Mouse (Mus musculus) thymus, adult 2 months (tissue): ENCODE data around the gene Tmem232. TPM values are rescaled to one million over a fixed set of nuclear protein-coding genes. Genes with fewer than 3 reads are reported as not detected.
"Not testable (repeated sequence)": the region's sequence is repeated elsewhere in the genome, so short reads cannot be mapped to it uniquely, and the experiment has no call there.

Experiments
- DNase-seq: peaks from one replicate; pipeline ENCODE4 v3.0.0; 2021
- H3K27ac ChIP-seq: fragments of 200-500 bp; 2 replicates; pipeline ENCODE4 v1.5.1; 2012; ENCODE audit warnings: low read length, control low read depth; ENCODE audit not compliant: control insufficient read depth, insufficient read depth
- H3K27me3 ChIP-seq: fragments of 200-500 bp; 2 replicates; pipeline ENCODE4 v1.6.1; 2012; ENCODE audit warnings: mild to moderate bottlenecking, low read length, moderate library complexity, mixed read lengths; ENCODE audit not compliant: control insufficient read depth, insufficient read depth
- H3K36me3 ChIP-seq: fragments of 200-500 bp; 2 replicates; pipeline ENCODE4 v1.6.1; 2012; ENCODE audit warnings: mild to moderate bottlenecking, low read length, moderate library complexity; ENCODE audit not compliant: control insufficient read depth, insufficient read depth
- H3K4me1 ChIP-seq: fragments of 200-500 bp; replicated peaks from 2 replicates; pipeline ENCODE4 v1.6.1; 2012; ENCODE audit warnings: low read length; ENCODE audit not compliant: control insufficient read depth, insufficient read depth
- H3K4me3 ChIP-seq: fragments of 200-500 bp; 2 replicates; pipeline ENCODE4 v1.5.1; 2012; ENCODE audit warnings: mild to moderate bottlenecking, low read length, control low read depth, moderate library complexity; ENCODE audit not compliant: control insufficient read depth, insufficient read depth
- CTCF ChIP-seq: fragments of 200-500 bp; IDR thresholded peaks from 2 replicates; pipeline ENCODE4 v1.5.1; 2012; ENCODE audit warnings: mild to moderate bottlenecking, control low read depth, low read length, moderate library complexity, borderline replicate concordance; ENCODE audit not compliant: control insufficient read depth, poor library complexity, insufficient read depth; ENCODE audit errors: extremely low read depth
- POLR2A ChIP-seq: fragments of 200-500 bp; IDR thresholded peaks from 2 replicates; pipeline ENCODE4 v1.6.1; 2012; ENCODE audit warnings: mild to moderate bottlenecking, low read length, control low read depth, moderate library complexity; ENCODE audit not compliant: control insufficient read depth, poor library complexity, insufficient read depth; ENCODE audit errors: extremely low read depth
- WGBS: fragments of 180-500 bp; shearing (Covaris S2); methylation state at CpG from one replicate; pipeline ENCODE4 v1.1.7; 2018; 5-methylcytosine and 5-hydroxymethylcytosine counted together
- polyA plus RNA-seq: library from polyadenylated mRNA; depleted of rRNA; stranded (reverse); fragments of >200 nt; gene quantifications from 2 replicates; pipeline ENCODE4 v1.2.3, GENCODE M21; 2012

Gene Tmem232
- polyA plus RNA-seq, 1 experiment: not detected

DNA sequence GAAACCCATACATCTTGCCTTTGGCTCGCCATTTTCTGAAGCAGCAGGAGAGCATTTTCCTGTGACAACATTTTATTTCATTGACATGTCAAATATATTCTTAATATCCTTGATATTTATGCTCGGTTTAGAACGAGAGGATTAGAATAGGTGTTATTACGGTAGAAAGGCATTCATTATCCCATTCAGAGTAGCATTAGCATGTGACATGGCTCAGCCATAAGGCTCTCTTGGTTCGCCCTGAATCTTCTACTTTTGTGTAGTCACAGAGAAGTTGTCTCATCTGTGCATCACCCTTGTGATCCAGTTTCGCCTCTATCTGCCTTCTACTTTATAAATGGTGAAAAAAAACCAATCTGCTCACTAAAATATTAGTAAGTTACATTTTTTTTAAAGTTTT lies 220.0 kb downstream of the Tmem232 start:
- 93% methylated on average over 6 of the region's 6 CpGs for WGBS

GRCm38 (mm10) chr17:65299946-65300345 lies 240.6 kb downstream of the Tmem232 start:
- H3K4me1 ChIP-seq: no peaks in the 10 kb centered on the region
- no peaks in the 10 kb centered on the region for H3K36me3 ChIP-seq
- H3K4me3 ChIP-seq: no peak overlapping the region
- no peak for TF ChIP-seq CTCF
- no peak overlapping the region for H3K27ac ChIP-seq
- H3K27me3 ChIP-seq: no peaks in the 10 kb centered on the region
- no peak for DNase-seq

More for the DNA sequence above, 220.0 kb downstream of the Tmem232 start:
- DNase-seq: no peak
- Histone ChIP-seq H3K27ac (no peak overlapping the region), H3K4me3 (no peak overlapping the region), H3K36me3 (no peaks in the 10 kb centered on the region), H3K4me1 (no peaks in the 10 kb centered on the region), H3K27me3 (no peaks in the 10 kb centered on the region)
- TF ChIP-seq POLR2A: no peak
- TF ChIP-seq CTCF: no peak

GRCm38 (mm10) chr17:65297831-65298230 lies 242.8 kb downstream of the Tmem232 start:
- Histone ChIP-seq H3K27me3 (no peaks in the 10 kb centered on the region), H3K4me1 (no peaks in the 10 kb centered on the region), H3K27ac (no peak overlapping the region), H3K4me3 (no peak overlapping the region), H3K36me3 (no peaks in the 10 kb centered on the region)
- DNase-seq: no peak
- WGBS: 92% methylated on average over 5 of the region's 5 CpGs
- TF ChIP-seq POLR2A (no peak), CTCF (no peak)

GRCm38 (mm10) chr17:65252160-65252559 lies 288.4 kb downstream of the Tmem232 start:
- Histone ChIP-seq H3K36me3 (no peaks in the 10 kb centered on the region), H3K4me1 (no peaks in the 10 kb centered on the region), H3K4me3 (no peak overlapping the region), H3K27me3 (no peaks in the 10 kb centered on the region), H3K27ac (no peak overlapping the region)
- 79% methylated on average over 2 of the region's 2 CpGs for WGBS
- no peak for DNase-seq
- TF ChIP-seq POLR2A (no peak), CTCF (no peak)

DNA sequence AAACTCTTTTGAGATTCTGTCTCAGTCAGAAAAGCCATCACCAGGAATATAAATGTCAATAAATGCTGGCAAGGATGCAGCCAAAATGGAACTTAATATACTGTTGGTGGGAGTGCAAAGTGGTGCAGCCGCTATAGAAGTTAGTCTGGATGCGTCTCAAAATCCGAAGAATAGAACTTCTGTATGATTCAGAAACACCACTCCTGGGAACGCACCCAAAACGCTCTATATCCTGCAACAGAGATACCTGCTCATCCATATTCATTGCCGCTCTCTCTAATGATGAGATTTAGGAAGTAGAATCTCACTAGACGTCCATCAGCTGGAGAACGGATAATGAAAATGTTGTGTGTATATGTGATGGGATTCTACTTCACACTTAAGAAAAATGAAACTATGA lies 290.3 kb downstream of the Tmem232 start:
- no peaks in the 10 kb centered on the region for H3K4me1 ChIP-seq
- H3K36me3 ChIP-seq: no peaks in the 10 kb centered on the region
- no peak for DNase-seq
- 96% methylated on average over 8 of the region's 8 CpGs for WGBS
- TF ChIP-seq POLR2A (no peak), CTCF (no peak)
- H3K27me3 ChIP-seq: no peaks in the 10 kb centered on the region
- no peak overlapping the region for H3K27ac ChIP-seq
- no peak overlapping the region for H3K4me3 ChIP-seq

- TF ChIP-seq POLR2A (no peak), CTCF (no peak)
- WGBS: 95% methylated on average over 5 of the region's 5 CpGs
- Histone ChIP-seq H3K4me1 (no peaks in the 10 kb centered on the region), H3K27me3 (no peaks in the 10 kb centered on the region), H3K36me3 (no peaks in the 10 kb centered on the region), H3K4me3 (no peak overlapping the region), H3K27ac (no peak overlapping the region)
- DNase-seq: no peak
Observed at GRCm38 (mm10) chr17:65243716-65244115, 296.9 kb downstream of the Tmem232 start.

DNA sequence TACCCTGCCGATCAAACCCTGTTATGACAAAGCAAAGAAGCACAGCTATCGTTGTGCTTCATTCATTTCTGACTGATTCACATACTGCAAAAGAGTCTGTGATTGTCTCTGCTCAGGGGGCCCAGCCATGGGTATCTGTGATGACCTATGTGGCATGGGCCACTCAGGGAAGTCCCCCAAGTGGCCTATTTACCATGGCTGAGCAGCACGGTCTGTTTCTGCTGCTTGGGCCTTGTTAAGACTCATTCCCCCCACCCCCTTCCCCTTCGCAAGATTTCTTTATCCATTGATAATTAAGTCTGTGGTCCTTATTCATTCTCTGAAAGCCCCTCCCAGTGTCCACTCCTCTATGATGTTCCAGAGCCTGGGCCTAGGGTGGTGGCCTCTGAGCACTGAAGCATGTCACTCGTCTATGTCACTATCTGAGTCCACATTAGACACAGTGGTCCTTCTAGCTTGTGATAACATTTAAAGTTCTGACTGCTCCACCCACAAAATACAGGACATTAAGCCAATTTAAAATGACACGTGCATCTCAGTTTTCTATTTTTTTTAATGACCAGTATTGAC lies 315.1 kb downstream of the Tmem232 start:
- Histone ChIP-seq H3K4me3 (no peak overlapping the region), H3K27me3 (no peaks in the 10 kb centered on the region), H3K4me1 (no peaks in the 10 kb centered on the region), H3K36me3 (no peaks in the 10 kb centered on the region), H3K27ac (no peak overlapping the region)
- no peak for TF ChIP-seq CTCF
- TF ChIP-seq POLR2A: no peak
- no peak for DNase-seq
- WGBS: 90% methylated on average over 6 of the region's 6 CpGs

DNA sequence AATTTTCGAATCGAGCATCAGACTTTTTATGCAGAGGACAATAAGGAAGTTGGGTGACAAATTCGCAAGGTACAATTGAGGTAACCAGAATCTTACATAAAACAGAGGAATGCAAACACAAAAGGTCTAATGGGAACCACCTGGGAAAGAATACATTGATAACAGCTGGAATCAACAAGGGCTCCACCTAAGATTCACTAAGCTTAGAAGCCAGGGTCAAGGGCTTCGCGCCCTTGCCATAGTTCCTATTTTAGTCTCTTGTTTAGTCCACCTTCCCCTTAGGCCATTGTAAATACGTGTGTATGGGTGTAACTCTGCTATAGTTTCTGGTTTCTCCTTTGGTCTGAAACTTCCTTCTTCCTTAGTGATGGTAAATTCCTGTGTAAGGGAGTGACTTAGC lies 318.9 kb downstream of the Tmem232 start:
- not testable (repeated sequence) for H3K4me3 ChIP-seq, H3K27me3 ChIP-seq, H3K36me3 ChIP-seq, H3K4me1 ChIP-seq, H3K27ac ChIP-seq, DNase-seq
- 93% methylated on average over 6 of the region's 6 CpGs for WGBS
